Mouse (Mus musculus): ENCODE data around the gene Vapb. TPM values are rescaled to one million over a fixed set of nuclear protein-coding genes. Genes with fewer than 3 reads are reported as not detected.
A peak's percentile ranks its signal among the peaks of the same experiment; 100 is the strongest.

Vapb gene
- total RNA-seq, 4 experiments from 2014 or later, result 156 to 208 (median 192) TPM

- DNase-seq, result no peak
Observed at GRCm38 (mm10) chr2:173738232-173738631, 921 bp downstream of the Vapb start.

- no peak for DNase-seq
Observed at GRCm38 (mm10) chr2:173739107-173739506, 1.8 kb downstream of the Vapb start.

GRCm38 (mm10) chr2:173742090-173742489 lies 4.8 kb downstream of the Vapb start:
- no peak for DNase-seq

GRCm38 (mm10) chr2:173742744-173743143 lies 5.4 kb downstream of the Vapb start:
- DNase-seq, result peak; percentile 39

- DNase-seq, result no peak
Observed at GRCm38 (mm10) chr2:173744070-173744815, 6.9 kb downstream of the Vapb start.

GRCm38 (mm10) chr2:173748961-173749659 lies 11.8 kb downstream of the Vapb start:
- no peak for DNase-seq

- DNase-seq, result no peak
Observed at GRCm38 (mm10) chr2:173755433-173756144, 18.3 kb downstream of the Vapb start.

- DNase-seq, result no peak
Observed at GRCm38 (mm10) chr2:173757624-173758155, 20.4 kb downstream of the Vapb start.

GRCm38 (mm10) chr2:173760607-173761006 lies 23.3 kb downstream of the Vapb start:
- DNase-seq, result no peak

GRCm38 (mm10) chr2:173764629-173765028 lies 27.3 kb downstream of the Vapb start:
- DNase-seq, result no peak

- no peak for DNase-seq
Observed at GRCm38 (mm10) chr2:173767959-173768595, 30.8 kb downstream of the Vapb start.

GRCm38 (mm10) chr2:173769183-173769582 lies 31.9 kb downstream of the Vapb start:
- no peak for DNase-seq

GRCm38 (mm10) chr2:173770620-173771019 lies 33.3 kb downstream of the Vapb start:
- no peak for DNase-seq

GRCm38 (mm10) chr2:173771706-173772105 lies 34.4 kb downstream of the Vapb start:
- no peak for DNase-seq

- no peak for DNase-seq
Observed at GRCm38 (mm10) chr2:173775556-173775955, 38.2 kb downstream of the Vapb start.

- no peak for DNase-seq
Observed at GRCm38 (mm10) chr2:173776108-173776507, 38.8 kb downstream of the Vapb start.

- DNase-seq, result no peak
Observed at GRCm38 (mm10) chr2:173780931-173781330, 43.6 kb downstream of the Vapb start.

GRCm38 (mm10) chr2:173784366-173784765 lies 47.1 kb downstream of the Vapb start:
- no peak for DNase-seq

- no peak for DNase-seq
Observed at GRCm38 (mm10) chr2:173784884-173785283, 47.6 kb downstream of the Vapb start.

- peak; percentile 92 for DNase-seq
Observed at GRCm38 (mm10) chr2:173789945-173790804, 52.9 kb downstream of the Vapb start.

All from adrenal gland, adult 8-10 months (tissue).